Mouse (Mus musculus) heart, embryonic 14.5 days (tissue): ENCODE measurements around the gene St13. TPM values are rescaled to one million over a fixed set of nuclear protein-coding genes. Genes with fewer than 3 reads are reported as not detected.

Source experiments
- ATAC-seq: fragments of 200-750 bp; cut with Nextera tagmentation; 2 replicates; pipeline ENCODE4 v1.8.0; 2017; ENCODE audit warnings: low read depth, moderate TSS enrichment; ENCODE audit not compliant: insufficient number of reproducible peaks, insufficient read depth, low FRiP score
- H3K27ac ChIP-seq, 2 experiments: fragments of 200-500 bp in 1 of 2; fragments of 300-500 bp in 1 of 2; sonication (generic) in 1 of 2; replicated peaks in 1 of 2; 2 replicates each; pipeline ENCODE4 v1.5.1; 2012 to 2014; ENCODE audit warnings: low read depth in 2 of 2, low read length in 2 of 2, control low read depth in 1 of 2, mild to moderate bottlenecking in 1 of 2, mixed read lengths in 1 of 2; ENCODE audit not compliant: control insufficient read depth in 1 of 2, insufficient read depth in 1 of 2
- H3K27me3 ChIP-seq: fragments of 300-500 bp; sonication (generic); 2 replicates; pipeline ENCODE4 v1.6.1; 2014; ENCODE audit warnings: mild to moderate bottlenecking, low read length, control low read depth; ENCODE audit not compliant: control insufficient read depth, insufficient read depth
- H3K36me3 ChIP-seq: fragments of 300-500 bp; sonication (generic); 2 replicates; pipeline ENCODE4 v1.6.1; 2014; ENCODE audit warnings: mild to moderate bottlenecking, control low read depth, low read length, mixed read lengths; ENCODE audit not compliant: control insufficient read depth, insufficient read depth
- H3K4me1 ChIP-seq, 2 experiments: fragments of 200-500 bp in 1 of 2; fragments of 300-500 bp in 1 of 2; sonication (generic) in 1 of 2; 2 replicates each; pipeline ENCODE4 v1.6.1; 2012 to 2014; ENCODE audit warnings: low read length in 2 of 2, control low read depth in 1 of 2, mixed read lengths in 1 of 2; ENCODE audit not compliant: control insufficient read depth in 2 of 2, insufficient read depth in 2 of 2
- H3K4me2 ChIP-seq: fragments of 300-500 bp; sonication (generic); 2 replicates; pipeline ENCODE4 v1.6.1; 2014; ENCODE audit warnings: mild to moderate bottlenecking, low read length
- H3K4me3 ChIP-seq, 2 experiments: fragments of 200-500 bp in 1 of 2; fragments of 300-500 bp in 1 of 2; sonication (generic) in 1 of 2; 2 replicates each; pipeline ENCODE4 v1.5.1; 2012 to 2014; ENCODE audit warnings: low read length in 2 of 2, mild to moderate bottlenecking in 2 of 2, control low read depth in 1 of 2, low read depth in 1 of 2, moderate library complexity in 1 of 2; ENCODE audit not compliant: control insufficient read depth in 1 of 2, insufficient read depth in 1 of 2
- H3K9ac ChIP-seq: fragments of 300-500 bp; sonication (generic); 2 replicates; pipeline ENCODE4 v1.6.1; 2014; ENCODE audit warnings: mild to moderate bottlenecking, low read length
- H3K9me3 ChIP-seq: fragments of 300-500 bp; sonication (generic); 2 replicates; pipeline ENCODE4 v1.6.1; 2016; ENCODE audit warnings: low read length, control low read depth; ENCODE audit not compliant: control insufficient read depth
- WGBS: fragments of 180-500 bp; shearing (Covaris S2); extraction: QIAGEN DNeasy Blood & Tissue Kit; methylation state at CpG from one replicate; pipeline ENCODE4 v1.1.7; 2014; 5-methylcytosine and 5-hydroxymethylcytosine counted together
- polyA plus RNA-seq: library from polyadenylated mRNA; unstranded; fragments of >200 nt; fragmentation: Nextera tagmentation; extraction: Ambion mirVana; gene quantifications from 2 replicates; pipeline ENCODE4 v1.2.1, GENCODE M21; 2014

St13 gene
- polyA plus RNA-seq, result 101 and 105 TPM in 2 replicates

DNA sequence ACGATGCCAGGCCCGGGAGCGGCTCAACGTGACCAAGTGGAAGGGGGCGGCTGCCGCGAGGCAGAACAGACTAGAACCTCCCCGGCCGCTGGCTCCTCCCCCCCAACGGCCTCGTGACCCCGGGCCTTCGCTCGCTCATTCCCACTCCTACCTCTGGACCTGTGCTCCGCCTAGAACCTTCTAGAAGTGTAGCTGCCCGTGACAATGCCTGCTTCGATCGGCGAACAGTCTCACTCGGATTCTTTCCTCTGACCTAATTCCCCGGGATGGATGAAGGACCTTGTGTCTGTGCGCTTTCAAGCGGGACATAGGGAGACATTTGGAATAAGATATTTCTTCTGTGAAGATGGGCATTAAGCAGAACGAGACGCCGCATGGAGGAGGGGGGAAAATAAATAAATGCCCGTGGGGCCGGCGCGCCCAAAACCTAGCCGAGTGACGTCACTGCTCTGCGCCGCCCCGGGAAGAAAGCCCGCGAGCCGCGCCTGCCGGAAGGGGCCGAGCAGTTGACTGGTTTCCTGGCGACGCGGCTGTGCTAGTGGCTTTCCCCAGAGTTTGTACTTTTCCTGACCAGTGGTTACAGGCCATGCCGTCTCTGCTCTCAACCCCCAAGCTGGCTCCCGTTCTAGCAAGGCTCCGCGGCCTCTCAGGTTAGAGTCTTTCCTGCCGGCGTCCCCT is at the start of gene St13, which contains the start of gene Xpnpep3:
Gene St13, minus strand, starts transcription at position 440 of the 678 bp plus-strand sequence.
Gene Xpnpep3, plus strand, starts transcription at position 501 of the 678 bp plus-strand sequence.
- peak; percentile 100 for ATAC-seq
- H3K36me3 ChIP-seq, result no peaks in the 10 kb centered on the region
- peaks cover 0 to 13% of the 10 kb centered on the region in 2 experiments; a peak in 2 of 4 replicates for H3K4me1 ChIP-seq
- H3K4me3 ChIP-seq, result peak within 1 kb of the TSS; percentile 88 to 97
- H3K4me2 ChIP-seq, result peak within 1 kb of the TSS; percentile 69
- H3K9me3 ChIP-seq, result no peaks in the 10 kb centered on the region
- H3K27ac ChIP-seq, result peak within 1 kb of the TSS; percentile 92 to 98
- no peaks in the 10 kb centered on the region for H3K27me3 ChIP-seq
- under 1% methylated on average over 50 of the region's 50 CpGs for WGBS
- peak within 1 kb of the TSS; percentile 92 for H3K9ac ChIP-seq

DNA sequence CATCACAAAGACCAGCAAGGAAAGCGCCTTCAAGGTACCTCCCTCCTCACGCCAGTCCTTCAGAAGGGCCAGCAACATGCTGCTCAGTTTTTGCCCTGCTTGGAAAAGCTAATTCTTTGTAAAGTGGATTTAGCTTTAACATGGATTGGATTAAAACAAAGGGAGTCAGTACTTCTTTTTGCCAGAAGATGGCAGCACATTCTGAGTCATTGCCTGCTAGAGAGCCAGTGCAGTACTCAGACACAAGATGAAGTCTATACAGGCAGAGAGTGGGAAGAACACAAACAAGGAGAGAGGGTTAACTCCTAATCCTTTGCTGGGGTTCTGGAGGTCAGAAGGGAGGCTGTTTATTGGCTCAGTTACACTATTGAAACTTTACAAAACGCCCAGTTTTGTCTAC is 48.6 kb upstream of the St13 start:
- ATAC-seq, result no peak

DNA sequence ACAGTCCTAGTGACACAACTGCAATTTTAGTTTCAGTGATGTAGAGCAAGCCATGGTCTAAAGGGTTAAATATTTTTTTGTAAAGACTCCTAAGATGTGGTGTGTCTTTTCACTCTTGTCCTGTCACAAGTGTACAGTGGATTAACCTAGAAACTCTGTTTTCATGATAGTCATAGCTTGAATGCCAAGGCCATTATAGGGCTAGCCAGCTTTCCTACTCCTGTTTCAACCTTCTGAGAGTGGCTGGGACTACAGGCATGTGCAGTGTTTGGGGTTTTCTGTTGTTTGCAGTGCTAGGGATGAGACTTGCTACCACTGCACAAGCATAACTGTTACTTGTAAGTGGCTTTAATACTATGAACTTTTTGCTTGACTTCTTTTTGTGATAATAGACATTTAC is 39.4 kb upstream of the St13 start:
- Histone ChIP-seq H3K9me3 (no peaks in the 10 kb centered on the region), H3K4me3 (no peak overlapping the region), H3K27me3 (no peaks in the 10 kb centered on the region), H3K4me1 (no peaks in the 10 kb centered on the region), H3K9ac (no peak overlapping the region), H3K36me3 (peaks cover 45% of the 10 kb centered on the region), H3K27ac (no peak overlapping the region), H3K4me2 (no peak overlapping the region)
- ATAC-seq, result no peak

More for the DNA sequence above, 48.6 kb upstream of the St13 start:
- Histone ChIP-seq H3K4me1 (no peaks in the 10 kb centered on the region), H3K9ac (no peak overlapping the region), H3K4me3 (no peak overlapping the region), H3K36me3 (peaks cover 47% of the 10 kb centered on the region), H3K27me3 (no peaks in the 10 kb centered on the region), H3K4me2 (no peak overlapping the region), H3K9me3 (no peaks in the 10 kb centered on the region), H3K27ac (no peak overlapping the region)
- WGBS, result 28% methylated on average over 3 of the region's 3 CpGs

DNA sequence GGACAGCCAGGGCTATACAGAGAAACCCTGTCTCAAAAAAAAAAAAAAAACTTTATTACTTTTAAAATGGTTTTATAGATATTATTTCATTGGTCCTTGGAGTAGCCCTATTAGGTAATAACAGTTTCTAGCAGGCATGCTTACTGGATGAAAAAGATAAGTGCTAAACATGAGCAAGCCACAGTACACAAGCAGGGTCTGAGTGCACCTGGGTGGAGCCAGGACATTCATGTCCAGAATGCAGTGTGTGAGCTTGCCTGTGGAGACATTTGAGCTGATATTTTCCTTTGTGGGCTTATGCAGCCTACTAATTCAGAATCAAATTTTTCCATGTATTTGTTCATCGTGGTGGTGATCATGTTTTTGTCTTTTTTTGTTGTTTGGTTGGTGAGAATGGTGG is 38.5 kb upstream of the St13 start:
- WGBS, result 91% methylated on average over 1 of the region's 1 CpGs

DNA sequence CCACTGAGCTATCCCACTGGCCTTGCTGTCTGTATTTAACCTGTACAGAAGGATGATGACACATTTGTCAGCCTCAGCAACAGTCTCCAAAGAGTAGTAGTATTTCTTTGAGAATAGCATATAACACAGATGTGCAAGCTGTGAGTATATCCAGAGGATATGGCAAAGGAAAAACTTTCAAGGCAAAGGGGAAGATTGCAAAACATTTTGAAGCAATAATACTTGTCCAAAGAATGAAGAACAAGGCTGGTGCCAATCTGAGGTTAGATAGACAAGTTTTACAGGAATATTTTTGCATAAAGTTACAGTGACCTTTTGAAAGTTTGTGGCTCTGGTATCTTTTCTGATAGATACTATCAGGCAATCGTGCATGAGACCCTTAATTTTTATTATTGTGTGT is 31.3 kb upstream of the St13 start:
- 82% methylated on average over 1 of the region's 1 CpGs for WGBS
- H3K9ac ChIP-seq, result no peak overlapping the region
- no peaks in the 10 kb centered on the region for H3K27me3 ChIP-seq
- no peaks in the 10 kb centered on the region for H3K4me1 ChIP-seq
- no peak overlapping the region for H3K27ac ChIP-seq
- ATAC-seq, result no peak
- H3K4me2 ChIP-seq, result no peak overlapping the region
- peaks cover 50% of the 10 kb centered on the region for H3K36me3 ChIP-seq
- H3K4me3 ChIP-seq, result no peak overlapping the region
- H3K9me3 ChIP-seq, result no peaks in the 10 kb centered on the region

More for the DNA sequence above, 38.5 kb upstream of the St13 start:
- no peaks in the 10 kb centered on the region for H3K9me3 ChIP-seq
- H3K27me3 ChIP-seq, result no peaks in the 10 kb centered on the region
- ATAC-seq, result no peak
- H3K4me3 ChIP-seq, result no peak overlapping the region
- no peaks in the 10 kb centered on the region for H3K4me1 ChIP-seq
- no peak overlapping the region for H3K9ac ChIP-seq
- H3K36me3 ChIP-seq, result peaks cover 43% of the 10 kb centered on the region
- no peak overlapping the region for H3K4me2 ChIP-seq
- H3K27ac ChIP-seq, result no peak overlapping the region

DNA sequence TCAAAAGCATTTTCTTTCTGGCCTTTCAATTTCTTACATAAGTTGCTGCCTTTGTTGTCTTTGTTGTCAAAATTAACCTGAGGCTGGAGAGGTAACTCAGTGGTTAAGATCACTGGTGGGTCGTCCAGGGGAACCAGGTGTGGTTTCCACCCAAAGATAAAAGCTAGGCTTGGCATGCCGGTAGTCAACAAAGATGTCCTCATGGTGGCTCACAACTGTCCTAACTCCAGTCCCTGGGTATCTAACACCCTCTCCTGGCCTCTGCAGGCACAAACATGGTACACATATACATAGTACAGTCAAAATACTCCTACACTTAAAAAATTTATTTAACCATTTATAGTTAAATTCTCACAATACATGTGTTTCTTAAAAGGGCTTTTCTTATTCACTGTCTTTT is 28.1 kb upstream of the St13 start:
- Histone ChIP-seq H3K27me3 (no peaks in the 10 kb centered on the region), H3K9ac (no peak overlapping the region), H3K36me3 (peaks cover 50% of the 10 kb centered on the region), H3K9me3 (no peaks in the 10 kb centered on the region), H3K27ac (no peak overlapping the region), H3K4me3 (no peak overlapping the region), H3K4me1 (no peaks in the 10 kb centered on the region), H3K4me2 (no peak overlapping the region)
- ATAC-seq, result no peak
- 74% methylated on average over 2 of the region's 2 CpGs for WGBS

DNA sequence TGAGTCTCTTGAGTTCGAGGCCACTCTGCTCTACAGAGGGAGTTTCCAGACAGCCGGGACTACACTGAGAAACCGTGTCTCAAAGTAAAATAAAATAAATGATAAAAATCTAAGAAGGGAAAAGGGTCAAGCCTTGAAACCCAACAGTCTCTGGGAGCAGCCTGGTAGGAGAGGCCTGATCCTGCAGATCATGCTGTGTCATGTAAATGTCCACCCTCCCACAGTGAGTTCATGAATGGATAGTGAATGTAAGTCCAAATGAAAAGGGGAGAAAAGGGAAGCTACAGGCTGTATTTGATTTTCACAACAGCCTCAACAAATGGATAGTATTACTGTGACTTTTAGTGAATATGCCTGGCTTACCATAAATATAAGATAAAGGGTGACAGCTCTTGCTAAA is 25.4 kb upstream of the St13 start:
- ATAC-seq, result no peak
- H3K4me2 ChIP-seq, result no peak overlapping the region
- peaks cover 25% of the 10 kb centered on the region for H3K36me3 ChIP-seq
- H3K27me3 ChIP-seq, result no peaks in the 10 kb centered on the region
- no peaks in the 10 kb centered on the region for H3K9me3 ChIP-seq
- no peak overlapping the region for H3K27ac ChIP-seq
- 88% methylated on average over 3 of the region's 3 CpGs for WGBS
- no peak overlapping the region for H3K4me3 ChIP-seq
- no peak overlapping the region for H3K9ac ChIP-seq
- no peaks in the 10 kb centered on the region for H3K4me1 ChIP-seq
